Mouse (Mus musculus): ENCODE data around the gene Tmem184b. TPM values are rescaled to one million over a fixed set of nuclear protein-coding genes. Genes with fewer than 3 reads are reported as not detected.

Tmem184b gene
- total and polyA plus RNA-seq, 2 experiments from 2014 or later: 30.1 to 75.7 TPM

DNA sequence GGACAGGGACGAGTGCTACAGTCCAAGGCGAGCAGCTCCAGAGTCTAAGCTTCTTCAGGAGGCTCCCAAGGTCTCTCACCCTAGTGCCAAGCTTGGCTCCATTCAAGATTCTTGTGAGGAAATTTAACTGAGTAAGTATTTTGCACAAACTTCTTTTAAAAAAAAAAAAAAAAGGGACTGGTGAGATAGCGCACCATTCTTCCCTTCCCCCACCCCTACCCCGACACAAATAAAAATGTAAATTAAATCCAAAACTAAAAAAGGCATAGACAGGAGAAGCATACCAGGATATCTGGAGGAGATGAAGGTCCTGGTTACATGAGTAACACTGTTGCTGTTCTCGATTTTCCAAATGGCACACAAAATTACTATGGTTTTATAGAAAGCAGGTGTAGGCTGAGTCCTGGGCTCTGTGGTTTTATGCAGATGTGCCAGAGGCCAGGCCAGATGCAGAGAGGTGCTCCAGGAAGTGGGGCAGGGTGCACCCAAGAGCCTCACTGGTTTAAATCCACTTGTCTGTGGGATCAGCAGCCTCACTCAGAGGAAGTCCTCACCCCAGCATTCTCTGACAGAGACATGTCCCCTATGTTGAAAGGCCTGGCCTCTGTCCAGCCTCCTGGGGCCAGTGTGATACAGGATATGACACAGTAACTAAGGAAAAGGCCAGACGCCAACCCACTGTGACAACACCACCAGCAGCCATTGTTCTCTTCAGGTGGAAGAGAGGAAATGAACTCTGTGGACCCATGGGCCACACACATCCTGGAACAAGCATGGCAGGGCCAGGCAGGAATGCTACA, 80.2 kb downstream of the Tmem184b start:
- no peak overlapping the region for H3K4me2 ChIP-seq (ENCODE audit: low read depth, low read length, poor library complexity, severe bottlenecking)
- H3K9ac ChIP-seq (replicated peaks; ENCODE audit: low read length, poor library complexity, severe bottlenecking): no peak overlapping the region
- no peaks in the 10 kb centered on the region for H3K36me3 ChIP-seq (ENCODE audit: insufficient read depth, low read length)
- 0 out of 2 replicates have a peak, but pooled peaks cover 6% of the 10 kb centered on the region for H3K4me1 ChIP-seq (ENCODE audit: insufficient read depth, low read length)
- H3K9me3 ChIP-seq (ENCODE audit: low read length): no peaks in the 10 kb centered on the region
- TF ChIP-seq CTCF (IDR thresholded peaks at IDR 0.05): no peak
- H3K27me3 ChIP-seq (ENCODE audit: insufficient read depth, low read length): no peaks in the 10 kb centered on the region
- WGBS: 81% methylated on average over 6 of the region's 6 CpGs
- no peak overlapping the region for H3K4me3 ChIP-seq (ENCODE audit: low read depth, low read length)
- no peak overlapping the region for H3K27ac ChIP-seq (ENCODE audit: low read depth, low read length)
- ATAC-seq (ENCODE audit: low FRiP score): no peak
- no peak for DNase-seq (ENCODE audit: low spot score)

DNA sequence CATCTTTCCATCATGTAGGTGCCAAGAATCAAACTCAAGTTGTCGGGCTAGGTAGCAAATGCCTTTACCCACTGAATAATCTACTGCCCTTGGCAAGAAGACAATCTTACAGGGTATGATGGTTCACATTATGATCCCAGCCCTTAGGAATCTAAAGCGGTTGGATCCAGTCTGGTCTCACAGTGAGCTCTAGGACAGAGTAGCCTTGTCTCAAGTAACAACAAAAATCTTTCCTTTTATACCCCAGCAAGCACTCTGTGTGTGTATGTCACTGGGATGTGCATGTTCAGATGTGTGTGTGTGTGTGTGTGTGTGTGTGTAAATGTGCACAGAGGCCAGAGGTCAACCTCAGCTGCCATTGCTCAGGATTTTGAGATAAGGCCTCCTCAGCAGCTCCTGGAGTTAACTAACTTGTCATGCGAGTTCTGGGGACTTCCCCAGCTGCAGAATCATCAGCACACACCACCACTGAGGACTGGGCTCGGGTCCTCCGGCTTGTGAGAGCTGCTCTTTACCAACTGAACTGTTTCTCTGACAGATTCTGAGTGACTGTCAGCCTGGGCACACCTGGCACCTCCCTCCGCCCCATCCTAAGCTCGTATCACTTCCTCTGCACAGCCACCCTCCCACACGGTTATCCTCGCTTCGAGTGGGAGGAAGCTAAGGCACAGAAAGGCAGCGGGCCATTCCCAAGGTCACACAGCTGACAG, 80.9 kb downstream of the Tmem184b start:
- no peaks in the 10 kb centered on the region for H3K27me3 ChIP-seq (ENCODE audit: insufficient read depth, low read length)
- H3K4me1 ChIP-seq (ENCODE audit: insufficient read depth, low read length): 0 out of 2 replicates have a peak, but pooled peaks cover 6% of the 10 kb centered on the region
- TF ChIP-seq CTCF (IDR thresholded peaks at IDR 0.05): no peak
- ATAC-seq (ENCODE audit: low FRiP score) (no peak), DNase-seq (ENCODE audit: low spot score) (no peak)
- no peak overlapping the region for H3K4me3 ChIP-seq (ENCODE audit: low read depth, low read length)
- WGBS: 82% methylated on average over 11 of the region's 11 CpGs
- H3K36me3 ChIP-seq (ENCODE audit: insufficient read depth, low read length): no peaks in the 10 kb centered on the region
- no peak overlapping the region for H3K4me2 ChIP-seq (ENCODE audit: low read depth, low read length, poor library complexity, severe bottlenecking)
- H3K27ac ChIP-seq (ENCODE audit: low read depth, low read length): no peak overlapping the region
- H3K9ac ChIP-seq (replicated peaks; ENCODE audit: low read length, poor library complexity, severe bottlenecking): no peak overlapping the region
- no peaks in the 10 kb centered on the region for H3K9me3 ChIP-seq (ENCODE audit: low read length)

DNA sequence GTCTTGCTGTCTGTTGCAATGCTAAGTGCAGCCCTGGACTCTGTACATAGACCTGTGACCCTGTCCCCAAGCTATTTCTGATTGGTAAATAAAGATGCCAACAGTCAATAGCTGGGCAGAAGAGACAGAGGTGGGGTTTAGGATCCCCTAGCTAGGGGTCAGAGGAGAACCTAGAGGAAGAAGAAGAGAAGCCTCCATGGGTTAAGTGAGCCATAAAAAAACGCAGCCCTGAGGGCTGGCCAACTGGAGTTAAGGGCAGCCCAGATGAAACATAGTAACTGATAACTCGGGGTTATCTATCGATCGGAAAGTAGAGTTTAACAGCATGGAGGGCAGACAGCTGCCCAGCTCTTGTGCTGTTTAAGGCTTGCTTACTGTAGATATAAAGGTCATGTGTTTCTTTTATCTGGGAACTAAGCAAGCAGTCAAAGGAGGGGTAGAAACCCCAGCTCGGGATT, 81.6 kb downstream of the Tmem184b start:
- 0 out of 2 replicates have a peak, but pooled peaks cover 6% of the 10 kb centered on the region for H3K4me1 ChIP-seq (ENCODE audit: insufficient read depth, low read length)
- no peaks in the 10 kb centered on the region for H3K36me3 ChIP-seq (ENCODE audit: insufficient read depth, low read length)
- H3K4me2 ChIP-seq (ENCODE audit: low read depth, low read length, poor library complexity, severe bottlenecking): no peak overlapping the region
- H3K9me3 ChIP-seq (ENCODE audit: low read length): no peaks in the 10 kb centered on the region
- H3K4me3 ChIP-seq (ENCODE audit: low read depth, low read length): no peak overlapping the region
- DNase-seq (ENCODE audit: low spot score): no peak
- H3K9ac ChIP-seq (replicated peaks; ENCODE audit: low read length, poor library complexity, severe bottlenecking): no peak overlapping the region
- no peak overlapping the region for H3K27ac ChIP-seq (ENCODE audit: low read depth, low read length)
- H3K27me3 ChIP-seq (ENCODE audit: insufficient read depth, low read length): no peaks in the 10 kb centered on the region
- ATAC-seq (ENCODE audit: low FRiP score): no peak
- WGBS: 87% methylated on average over 5 of the region's 5 CpGs
- TF ChIP-seq CTCF (IDR thresholded peaks at IDR 0.05): no peak

- Histone ChIP-seq H3K36me3 (ENCODE audit: insufficient read depth, low read length) (0 out of 2 replicates have a peak, but pooled peaks cover 5% of the 10 kb centered on the region), H3K4me2 (ENCODE audit: low read depth, low read length, poor library complexity, severe bottlenecking) (no peak overlapping the region), H3K4me1 (ENCODE audit: insufficient read depth, low read length) (no peaks in the 10 kb centered on the region), H3K27me3 (ENCODE audit: insufficient read depth, low read length) (no peaks in the 10 kb centered on the region), H3K4me3 (ENCODE audit: low read depth, low read length) (no peak overlapping the region), H3K27ac (ENCODE audit: low read depth, low read length) (no peak overlapping the region), H3K9ac (replicated peaks; ENCODE audit: low read length, poor library complexity, severe bottlenecking) (no peak overlapping the region), H3K9me3 (ENCODE audit: low read length) (no peaks in the 10 kb centered on the region)
- 77% methylated on average over 8 of the region's 8 CpGs for WGBS
- ATAC-seq (ENCODE audit: low FRiP score) (no peak), DNase-seq (ENCODE audit: low spot score) (no peak)
- TF ChIP-seq CTCF (IDR thresholded peaks at IDR 0.05): no peak
Observed at GRCm38 (mm10) chr15:79313848-79314369, 89.5 kb downstream of the Tmem184b start.

MicroRNA genes within 50 kb of the gene (microRNA counts, 519-probe panel; counts per million panel counts)
- 528 counts per million, percentile 58 among the panel's probes with 10 or more counts for microRNA mmu-miR-1943

Small RNA genes within 50 kb of the gene (microRNA-seq; reads per million reads assigned to microRNA genes)
- 3.0 reads per million for gene Mir1943 (ENCODE audit: borderline number of aligned reads)

Other genes with a start within 250 kb of the Tmem184b start
- gene Sox10, start 238.3 kb downstream of the Tmem184b start, total RNA-seq (2014; rRNA removed): 19.2 and 21.1 TPM in 2 replicates
- 6.8 and 8.9 TPM in 2 replicates for gene Sox10, start 238.3 kb downstream of the Tmem184b start, polyA plus RNA-seq (2015; fragmentation: Nextera tagmentation; extraction: Ambion mirVana)
- 65.8 and 81.1 TPM in 2 replicates for gene Pick1, start 174.4 kb downstream of the Tmem184b start, total RNA-seq (2014; rRNA removed)
- gene Pick1, start 174.4 kb downstream of the Tmem184b start, polyA plus RNA-seq (2015; fragmentation: Nextera tagmentation; extraction: Ambion mirVana): 78.1 and 84.2 TPM in 2 replicates
- gene Gm49486, start 174.2 kb downstream of the Tmem184b start, total RNA-seq (2014; rRNA removed): 1.8 and 3.7 TPM in 2 replicates
- 1.1 and 2.0 TPM in 2 replicates for gene Gm49486, start 174.2 kb downstream of the Tmem184b start, polyA plus RNA-seq (2015; fragmentation: Nextera tagmentation; extraction: Ambion mirVana)
- gene Slc16a8, start 148.8 kb downstream of the Tmem184b start, total RNA-seq (2014; rRNA removed): 0.93 TPM in 1 of 2 replicates, not detected in the other
- gene Slc16a8, start 148.8 kb downstream of the Tmem184b start, polyA plus RNA-seq (2015; fragmentation: Nextera tagmentation; extraction: Ambion mirVana): 0.45 and 0.54 TPM in 2 replicates
- 3.0 and 3.1 TPM in 2 replicates for gene Baiap2l2, start 118.0 kb downstream of the Tmem184b start, total RNA-seq (2014; rRNA removed)
- gene Baiap2l2, start 118.0 kb downstream of the Tmem184b start, polyA plus RNA-seq (2015; fragmentation: Nextera tagmentation; extraction: Ambion mirVana): 8.0 and 8.5 TPM in 2 replicates
- gene Pla2g6, start 75.2 kb downstream of the Tmem184b start, total RNA-seq (2014; rRNA removed): 26.8 and 35.3 TPM in 2 replicates
- gene Pla2g6, start 75.2 kb downstream of the Tmem184b start, polyA plus RNA-seq (2015; fragmentation: Nextera tagmentation; extraction: Ambion mirVana): 14.5 and 17.6 TPM in 2 replicates
- gene Maff, start 56.9 kb downstream of the Tmem184b start, total RNA-seq (2014; rRNA removed): 4.0 and 5.4 TPM in 2 replicates
- 0.93 and 1.2 TPM in 2 replicates for gene Maff, start 56.9 kb downstream of the Tmem184b start, polyA plus RNA-seq (2015; fragmentation: Nextera tagmentation; extraction: Ambion mirVana)
- 378 and 384 TPM in 2 replicates for gene Csnk1e, start 52.0 kb upstream of the Tmem184b start, total RNA-seq (2014; rRNA removed)
- gene Csnk1e, start 52.0 kb upstream of the Tmem184b start, polyA plus RNA-seq (2015; fragmentation: Nextera tagmentation; extraction: Ambion mirVana): 153 and 195 TPM in 2 replicates
- gene Kcnj4, start 101.7 kb upstream of the Tmem184b start, total RNA-seq (2014; rRNA removed): 1.7 and 2.2 TPM in 2 replicates
- 0.11 and 0.15 TPM in 2 replicates for gene Kcnj4, start 101.7 kb upstream of the Tmem184b start, polyA plus RNA-seq (2015; fragmentation: Nextera tagmentation; extraction: Ambion mirVana)
- gene Kdelr3, start 112.8 kb upstream of the Tmem184b start, total RNA-seq (2014; rRNA removed): 6.0 and 7.3 TPM in 2 replicates
- 5.8 and 7.7 TPM in 2 replicates for gene Kdelr3, start 112.8 kb upstream of the Tmem184b start, polyA plus RNA-seq (2015; fragmentation: Nextera tagmentation; extraction: Ambion mirVana)
- 302 and 436 TPM in 2 replicates for gene Ddx17, start 143.2 kb upstream of the Tmem184b start, total RNA-seq (2014; rRNA removed)
- 30.0 and 35.1 TPM in 2 replicates for gene Ddx17, start 143.2 kb upstream of the Tmem184b start, polyA plus RNA-seq (2015; fragmentation: Nextera tagmentation; extraction: Ambion mirVana)
- gene Dmc1, start 201.5 kb upstream of the Tmem184b start, total RNA-seq (2014; rRNA removed): 0.90 and 1.1 TPM in 2 replicates
- 0.93 and 1.1 TPM in 2 replicates for gene Dmc1, start 201.5 kb upstream of the Tmem184b start, polyA plus RNA-seq (2015; fragmentation: Nextera tagmentation; extraction: Ambion mirVana)